Mouse (Mus musculus) embryonic facial prominence, embryonic 11.5 days (tissue): ENCODE data around the gene Ephb3. TPM values are rescaled to one million over a fixed set of nuclear protein-coding genes. Genes with fewer than 3 reads are reported as not detected.

Source experiments
- ATAC-seq: fragments of 200-750 bp; cut with Nextera tagmentation; replicated peaks from 2 replicates; pipeline ENCODE4 v1.8.0; 2017; ENCODE audit warnings: low read depth; ENCODE audit not compliant: insufficient number of reproducible peaks, low FRiP score, low TSS enrichment
- DNase-seq: peaks from one replicate; pipeline ENCODE4 v3.0.0-alpha.2; 2015; ENCODE audit warnings: low spot score
- H3K27ac ChIP-seq: fragments of 300-500 bp; sonication (generic); replicated peaks from 2 replicates; pipeline ENCODE4 v1.5.1; 2014; ENCODE audit warnings: mild to moderate bottlenecking, low read depth, low read length, control low read depth
- H3K27me3 ChIP-seq: fragments of 300-500 bp; sonication (generic); 2 replicates; pipeline ENCODE4 v1.6.1; 2014; ENCODE audit warnings: mild to moderate bottlenecking, low read length, moderate library complexity, mixed read lengths; ENCODE audit not compliant: control insufficient read depth, insufficient read depth
- H3K36me3 ChIP-seq: fragments of 300-500 bp; sonication (generic); replicated peaks from 2 replicates; pipeline ENCODE4 v1.6.1; 2014; ENCODE audit warnings: low read depth, mild to moderate bottlenecking, low read length, moderate library complexity, mixed read lengths; ENCODE audit not compliant: control insufficient read depth, insufficient read depth
- H3K4me1 ChIP-seq: fragments of 300-500 bp; sonication (generic); 2 replicates; pipeline ENCODE4 v1.6.1; 2014; ENCODE audit warnings: low read length, mixed read lengths; ENCODE audit not compliant: control insufficient read depth, insufficient read depth
- H3K4me2 ChIP-seq: fragments of 300-500 bp; sonication (generic); 2 replicates; pipeline ENCODE4 v1.6.1; 2014; ENCODE audit warnings: low read depth, mild to moderate bottlenecking, control low read depth, low read length, moderate library complexity
- H3K4me3 ChIP-seq: fragments of 300-500 bp; sonication (generic); 2 replicates; pipeline ENCODE4 v1.5.1; 2014; ENCODE audit warnings: low read depth, low read length, control low read depth
- H3K9ac ChIP-seq: fragments of 300-500 bp; sonication (generic); replicated peaks from 2 replicates; pipeline ENCODE4 v1.6.1; 2014; ENCODE audit warnings: mild to moderate bottlenecking, control low read depth, low read length
- H3K9me3 ChIP-seq: fragments of 300-500 bp; sonication (generic); replicated peaks from 2 replicates; pipeline ENCODE4 v1.6.1; 2016; ENCODE audit warnings: mild to moderate bottlenecking, low read length, inconsistent platforms, mixed read lengths; ENCODE audit not compliant: control insufficient read depth
- WGBS: fragments of 180-500 bp; shearing (Covaris S2); extraction: QIAGEN DNeasy Blood & Tissue Kit; methylation state at CpG from one replicate; pipeline ENCODE4 v1.1.7; 2014; 5-methylcytosine and 5-hydroxymethylcytosine counted together
- microRNA-seq: library from miRNA; unstranded; fragments of <30 nt; microRNA quantifications from one replicate; pipeline ENCODE4, GENCODE M21; 2016; ENCODE audit warnings: borderline number of aligned reads
- polyA plus RNA-seq: library from polyadenylated mRNA; unstranded; fragments of >200 nt; fragmentation: Nextera tagmentation; extraction: Ambion mirVana; gene quantifications from 2 replicates; pipeline ENCODE4 v1.2.1, GENCODE M21; 2014

Ephb3 gene
- polyA plus RNA-seq, 1 experiment from 2014 or later = 22.2 TPM

DNA sequence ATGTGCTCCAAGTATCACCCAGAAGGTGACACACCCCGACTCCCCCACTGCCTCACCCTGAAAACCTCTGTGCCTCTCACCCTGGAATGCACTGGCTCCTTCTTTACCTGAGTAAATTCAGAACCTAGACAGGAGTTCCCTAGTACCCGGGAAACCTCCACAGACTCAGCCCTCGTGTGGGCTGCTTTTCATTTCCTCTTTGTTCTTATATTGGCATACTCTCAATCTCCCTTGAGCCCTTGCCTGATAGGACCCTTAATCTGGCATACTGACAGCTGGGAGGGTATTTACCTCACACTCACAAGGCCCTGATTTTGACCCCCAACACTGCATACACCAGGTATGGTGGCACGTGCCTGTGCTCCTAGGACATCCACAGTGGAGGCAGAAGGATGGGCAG, 68.2 kb downstream of the Ephb3 start:
- H3K9ac ChIP-seq = no peak overlapping the region
- 62% methylated on average over 4 of the region's 4 CpGs for WGBS
- no peak for ATAC-seq
- no peak overlapping the region for H3K27ac ChIP-seq
- H3K4me2 ChIP-seq = no peak overlapping the region
- H3K9me3 ChIP-seq = no peaks in the 10 kb centered on the region
- no peak for DNase-seq
- peaks cover 6% of the 10 kb centered on the region for H3K4me1 ChIP-seq
- no peaks in the 10 kb centered on the region for H3K36me3 ChIP-seq
- no peak overlapping the region for H3K4me3 ChIP-seq
- H3K27me3 ChIP-seq = no peaks in the 10 kb centered on the region

Small RNA genes within 50 kb of the gene (microRNA-seq; reads per million reads assigned to microRNA genes)
- not detected for gene Mir7680

Other genes starting within 250 kb of the Ephb3 start
- not detected in 2 replicates for gene Teddm3, start 50.8 kb upstream of the Ephb3 start, polyA plus RNA-seq
- gene Vps8, start 218.4 kb downstream of the Ephb3 start, polyA plus RNA-seq = 16.7 and 19.0 TPM in 2 replicates